Mouse (Mus musculus) T-helper 2 cell (primary cell): Measurements from ENCODE around the gene 2010315B03Rik.

Experiments used
- in situ Hi-C: fragments of 300-600 bp; cut with MboI, MseI; formaldehyde crosslinking; loops from one replicate; pipeline ENCODE4 v1.15.1; 2025; ENCODE audit warnings: high pct_unique_total_duplicates

The 2010315B03Rik gene

DNA sequence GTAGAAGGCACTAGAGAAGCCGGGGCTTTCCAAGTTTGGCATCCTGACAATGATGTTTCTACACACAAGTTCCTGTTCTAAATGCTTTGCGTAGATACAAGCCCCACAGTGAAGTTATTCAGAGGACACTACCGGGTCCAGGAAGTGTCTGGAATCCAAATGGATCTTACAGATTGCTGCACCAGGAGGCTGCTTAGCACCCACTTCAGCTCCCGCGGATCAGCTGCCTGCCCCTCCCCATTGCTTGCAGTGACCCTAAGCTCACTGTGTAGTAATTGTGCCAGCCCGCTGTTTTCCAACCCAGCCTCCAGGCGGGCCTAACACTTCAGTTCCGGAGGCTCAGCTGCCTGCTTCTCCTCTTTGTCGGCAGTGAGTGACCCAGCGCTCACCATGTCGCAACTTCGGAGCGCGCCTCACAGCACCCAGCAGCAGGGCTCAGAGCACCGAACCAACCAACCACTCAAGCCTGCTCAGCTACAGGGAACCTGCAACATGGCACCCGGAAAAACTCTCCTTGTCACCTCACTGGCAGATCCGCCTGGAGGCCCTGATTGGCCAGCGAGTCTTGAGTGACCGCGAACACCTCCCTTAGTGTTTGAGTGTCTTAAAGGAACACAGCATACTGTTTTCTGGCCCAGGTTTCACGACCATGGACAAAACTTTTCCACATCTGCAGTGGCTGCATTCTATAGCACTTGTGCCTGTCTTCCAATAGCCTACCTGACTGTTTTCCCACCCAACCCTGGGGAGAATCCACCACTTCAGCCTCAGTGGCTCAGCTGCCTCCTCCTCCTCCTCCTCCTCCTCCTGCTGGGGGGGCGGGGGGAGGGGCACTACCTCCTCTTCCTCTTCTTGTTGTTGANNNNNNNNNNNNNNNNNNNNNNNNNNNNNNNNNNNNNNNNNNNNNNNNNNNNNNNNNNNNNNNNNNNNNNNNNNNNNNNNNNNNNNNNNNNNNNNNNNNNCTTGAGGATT is at the start of gene 2010315B03Rik:
Gene 2010315B03Rik (minus strand): TSS at position 526 of the 972 bp plus-strand sequence.
- in situ Hi-C loops = no loop called here

DNA sequence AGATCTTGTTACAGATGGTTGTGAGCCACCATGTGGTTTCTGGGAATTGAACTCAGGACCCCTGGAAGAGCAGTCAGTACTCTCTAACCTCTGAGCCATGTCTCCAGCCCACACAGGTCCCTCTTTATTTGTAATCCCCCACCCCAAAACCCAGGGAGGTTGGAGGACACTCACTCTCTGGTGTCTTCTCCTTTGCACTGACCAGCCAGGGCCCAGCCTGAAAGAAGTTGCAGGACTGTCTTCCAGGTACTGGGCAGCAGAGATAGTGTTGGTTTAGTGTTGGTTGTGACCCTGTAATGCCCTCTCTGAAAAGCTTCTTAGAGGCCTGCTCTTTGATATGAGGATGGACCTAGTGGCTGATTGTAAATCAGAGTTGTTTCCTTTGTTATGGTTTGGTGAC is 994 bp downstream of the 2010315B03Rik start:
- in situ Hi-C loops = no loop called here

DNA sequence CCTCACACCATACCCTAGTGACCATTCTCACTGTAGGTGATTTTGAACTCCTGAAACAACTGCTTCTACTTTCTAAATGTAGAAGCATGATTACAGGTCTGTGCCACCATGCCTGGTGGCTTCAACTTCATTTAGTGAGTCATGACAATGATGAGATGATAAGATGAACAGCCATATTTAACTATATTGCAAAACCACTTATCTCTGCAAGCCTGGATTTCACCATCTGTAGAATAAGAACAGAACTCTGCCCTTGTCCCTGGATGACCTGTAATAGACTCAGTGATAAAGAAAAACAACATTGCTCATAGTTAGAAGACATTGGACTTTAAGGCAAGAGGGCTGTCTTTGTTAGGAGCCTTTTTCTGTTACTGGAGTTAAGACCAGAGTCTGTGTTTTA is 24.2 kb downstream of the 2010315B03Rik start:
- in situ Hi-C loops = no loop called here

DNA sequence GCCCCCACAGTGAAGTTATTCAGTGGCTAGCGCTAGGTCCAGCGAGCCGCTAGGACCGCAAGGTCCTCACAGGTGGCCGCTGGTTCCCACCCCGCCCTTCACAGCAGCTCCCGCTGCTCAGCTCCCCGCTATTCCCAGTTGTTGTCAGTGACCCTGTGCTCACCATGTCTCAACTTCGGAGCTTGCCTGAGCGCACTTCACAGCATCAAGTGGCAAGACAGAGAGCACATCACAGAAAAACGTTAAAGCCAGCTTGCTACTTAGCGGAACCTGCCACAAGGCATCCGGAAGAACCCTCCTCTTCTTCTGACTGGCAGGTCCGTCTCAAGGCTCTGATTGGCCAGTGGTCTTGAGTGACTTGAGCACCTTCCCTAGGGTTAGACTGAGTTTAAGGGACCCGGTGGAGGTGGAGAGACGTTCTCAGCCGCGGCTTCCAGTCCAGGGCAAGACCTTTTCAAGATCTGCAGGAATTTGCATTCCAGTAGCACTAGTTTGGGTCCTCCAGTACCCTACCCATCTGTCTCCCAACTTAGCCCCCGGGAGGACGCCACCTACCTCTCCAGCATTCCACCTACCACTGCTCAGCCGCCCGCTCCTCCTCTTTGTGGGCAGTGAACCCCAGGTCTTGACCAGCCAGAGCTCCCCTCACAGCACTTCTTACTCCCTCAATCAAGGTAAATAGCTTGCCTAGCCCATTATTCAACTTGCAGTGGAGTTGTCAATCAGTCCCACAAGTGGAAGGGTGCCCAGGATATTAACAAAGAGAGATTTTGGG is 30.4 kb downstream of the 2010315B03Rik start:
- in situ Hi-C loops = no loop called here

DNA sequence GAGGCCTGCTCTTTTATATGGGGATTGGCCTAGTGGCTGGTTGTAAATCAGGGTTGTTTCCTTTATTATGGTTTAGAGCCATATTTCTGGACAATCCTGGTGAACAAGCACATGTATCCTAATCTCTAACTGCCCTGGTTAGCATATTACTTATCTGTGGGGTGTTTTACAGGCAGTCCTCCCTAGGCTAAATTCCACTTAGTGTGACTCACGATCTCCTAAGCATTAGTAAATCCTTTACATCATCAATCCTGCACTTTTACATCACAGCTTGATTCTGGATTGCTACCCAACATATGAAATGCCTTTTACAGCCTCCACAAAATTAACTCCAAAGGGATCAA is 31.1 kb downstream of the 2010315B03Rik start:
- in situ Hi-C loops = no loop called here

DNA sequence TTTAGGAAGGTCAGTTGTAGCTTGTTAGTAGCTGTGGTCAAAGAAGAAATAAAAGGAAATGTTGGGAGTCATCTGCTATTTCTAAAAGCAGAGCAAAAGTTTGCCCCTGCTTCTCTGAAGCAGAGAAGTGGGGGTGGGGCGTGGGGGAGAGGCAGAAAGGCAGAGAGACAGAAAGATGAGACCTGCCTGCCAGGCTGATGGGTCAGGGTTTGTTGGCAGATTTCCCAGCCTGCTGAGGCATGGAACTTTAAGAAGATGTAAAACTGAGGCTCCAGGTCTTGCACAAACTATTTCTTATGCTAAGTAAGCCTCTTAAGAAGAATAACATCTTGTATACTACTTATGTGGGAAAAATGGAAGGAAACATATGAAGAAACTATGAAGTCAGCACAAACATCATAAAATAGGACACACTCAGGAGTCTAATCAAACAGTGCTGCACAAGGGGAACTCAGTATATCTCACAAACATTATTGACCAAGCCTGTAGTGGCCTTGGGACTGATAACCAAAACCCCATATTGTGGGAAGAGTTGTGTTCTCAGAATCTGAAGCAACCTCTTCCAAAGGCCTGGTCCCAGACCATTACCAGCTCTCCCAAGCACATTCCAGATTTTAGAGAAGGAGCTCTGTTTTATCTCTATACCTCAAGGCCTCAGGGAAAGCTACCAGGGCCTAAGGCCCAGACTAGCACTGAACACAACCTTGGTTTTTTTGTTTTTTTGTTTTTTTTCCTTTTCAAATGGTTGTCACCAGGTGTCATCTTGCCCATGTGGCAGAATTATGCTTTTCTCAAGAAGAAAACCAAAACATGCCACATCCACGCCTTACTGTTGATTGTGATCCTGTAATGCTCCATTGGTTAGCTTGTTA is 31.7 kb downstream of the 2010315B03Rik start:
- in situ Hi-C loops = no loop called here

DNA sequence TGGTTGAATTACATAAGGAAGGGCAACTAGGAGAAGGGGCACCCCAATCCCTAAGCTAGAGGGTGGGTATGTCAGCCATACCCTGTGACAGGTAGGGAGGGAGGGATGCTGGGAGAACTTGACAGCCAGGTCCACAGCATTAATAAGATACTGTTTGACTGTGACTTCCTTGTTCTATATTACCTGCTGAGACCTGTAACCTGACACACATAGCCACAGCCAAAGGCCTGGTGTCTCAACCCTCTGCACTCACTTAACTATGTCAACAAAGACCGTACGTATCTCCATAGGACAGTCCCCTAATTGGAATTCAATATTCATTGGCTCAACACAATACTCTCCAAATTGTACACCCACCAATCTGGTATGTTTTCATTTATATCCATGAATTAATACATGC is 33.2 kb downstream of the 2010315B03Rik start:
- in situ Hi-C loops = loop anchor here (10.0 kb wide), 1 partner anchor 46 kb away; no protein-coding TSS in a partner anchor

DNA sequence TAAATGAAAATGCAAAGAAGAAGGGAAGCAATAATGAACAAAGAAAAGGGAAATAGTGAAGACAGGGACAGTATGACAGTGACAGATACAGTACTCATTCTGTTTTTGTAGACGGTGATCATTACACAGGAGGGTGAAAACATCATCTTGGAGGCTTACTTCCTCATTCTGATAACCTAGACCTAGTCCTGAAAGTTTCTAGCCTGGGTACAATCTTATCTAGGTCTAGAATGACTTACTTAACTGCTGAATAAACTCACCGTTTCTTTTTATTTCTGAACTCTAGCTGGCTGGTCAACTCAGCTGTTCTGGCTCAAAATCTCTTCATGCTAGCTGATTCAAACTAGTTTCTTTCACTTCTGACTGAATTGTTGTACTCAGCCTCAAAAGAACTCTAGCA is 37.4 kb downstream of the 2010315B03Rik start:
- in situ Hi-C loops = loop anchor here (10.0 kb wide), 1 partner anchor 50 kb away; no protein-coding TSS in a partner anchor

DNA sequence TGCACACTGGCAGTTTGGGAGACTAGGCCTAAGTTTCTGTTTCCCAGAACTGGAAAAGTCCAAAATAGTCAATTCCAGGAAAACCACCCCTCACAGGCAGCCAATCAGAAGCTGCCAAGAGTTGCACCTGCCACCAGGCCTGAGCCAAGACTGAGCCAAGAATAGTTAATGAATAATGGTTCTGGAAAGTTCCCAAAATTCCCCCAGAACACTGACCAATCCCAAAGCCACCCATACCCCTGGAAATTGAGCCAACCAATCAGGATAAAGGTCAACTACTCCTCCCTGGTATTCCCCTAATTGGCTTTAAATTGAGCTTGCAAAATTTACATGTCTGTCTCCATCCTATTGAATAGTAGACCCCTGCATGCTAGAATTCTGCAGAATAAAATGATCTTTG is 39.3 kb downstream of the 2010315B03Rik start:
- in situ Hi-C loops = loop anchor here (10.0 kb wide), 1 partner anchor 52 kb away; no protein-coding TSS in a partner anchor

DNA sequence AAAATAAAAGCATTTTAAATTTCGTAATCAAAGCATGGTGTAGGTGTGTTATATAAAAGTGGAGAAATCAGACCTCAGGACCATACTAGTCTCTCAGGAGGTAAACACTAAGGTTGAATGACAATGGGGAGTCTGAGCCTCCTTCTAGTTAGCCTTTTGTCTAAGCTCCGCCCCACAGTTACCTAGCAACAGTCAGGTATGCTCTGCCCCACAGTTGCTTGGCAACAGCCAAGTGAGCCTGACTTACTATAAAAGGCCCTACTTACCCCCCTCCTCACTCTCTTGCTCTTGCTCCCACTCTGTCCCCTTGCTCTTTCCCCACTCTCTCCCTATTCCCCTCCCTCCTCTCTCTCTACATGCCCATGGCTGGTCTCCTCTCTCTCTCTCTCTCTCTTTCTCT is 44.6 kb downstream of the 2010315B03Rik start:
- in situ Hi-C loops = loop anchor here (5.0 kb wide), 1 partner anchor 111 kb away; no protein-coding TSS in a partner anchor

DNA sequence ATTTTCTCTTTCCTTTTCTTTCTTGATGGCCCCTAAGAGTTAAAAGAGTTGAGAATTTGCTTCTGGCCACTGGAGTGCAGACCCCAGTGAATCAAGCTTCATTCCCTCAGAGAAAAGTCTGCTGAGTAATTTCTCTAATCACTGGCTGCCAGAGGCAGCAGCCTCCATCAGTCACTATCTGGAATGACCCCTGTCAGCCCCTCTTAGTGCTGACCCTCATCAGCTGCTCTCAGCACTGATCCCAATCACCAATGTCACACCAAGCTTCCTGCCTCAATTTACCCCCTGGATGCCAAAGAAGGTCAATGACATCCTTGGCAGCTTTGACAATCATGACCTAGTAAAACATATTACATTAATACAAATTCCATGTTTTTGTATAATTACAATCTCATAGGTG is 45.0 kb downstream of the 2010315B03Rik start:
- in situ Hi-C loops = loop anchor here (5.0 kb wide), 1 partner anchor 110 kb away; no protein-coding TSS in a partner anchor

DNA sequence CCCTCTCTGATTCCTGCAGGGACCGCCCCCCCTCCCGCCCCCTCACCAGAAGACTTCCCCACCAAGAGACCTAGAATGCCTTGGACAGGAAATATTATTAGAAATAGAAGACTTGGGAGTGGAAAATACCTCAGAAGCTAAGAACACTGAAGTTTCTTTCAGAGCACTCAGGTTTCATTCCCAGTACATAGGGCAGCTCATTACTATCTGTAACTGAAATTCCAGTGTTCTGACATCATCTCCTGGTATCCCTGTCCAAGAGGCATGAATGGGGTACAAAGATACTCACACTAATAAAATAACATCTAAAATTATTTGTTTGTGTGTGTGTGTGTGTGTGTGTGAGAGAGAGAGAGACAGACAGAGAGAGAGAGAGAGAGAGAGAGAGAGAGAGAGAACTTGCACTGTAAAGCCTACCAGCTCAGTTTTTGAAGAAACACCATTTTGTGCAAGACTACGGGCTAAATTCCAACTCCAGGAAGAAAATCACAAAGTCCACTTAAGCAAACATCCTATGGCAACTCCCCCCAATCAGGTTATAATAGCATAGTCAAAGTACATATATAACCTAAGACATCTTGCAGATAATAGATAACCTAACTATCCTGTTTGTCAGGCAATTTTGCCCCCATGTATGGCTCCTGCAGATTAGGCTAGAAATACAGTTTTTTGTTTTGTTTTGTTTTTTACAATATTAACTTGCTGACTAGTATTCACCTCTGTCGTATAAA is 49.3 kb downstream of the 2010315B03Rik start:
- in situ Hi-C loops = no loop called here

DNA sequence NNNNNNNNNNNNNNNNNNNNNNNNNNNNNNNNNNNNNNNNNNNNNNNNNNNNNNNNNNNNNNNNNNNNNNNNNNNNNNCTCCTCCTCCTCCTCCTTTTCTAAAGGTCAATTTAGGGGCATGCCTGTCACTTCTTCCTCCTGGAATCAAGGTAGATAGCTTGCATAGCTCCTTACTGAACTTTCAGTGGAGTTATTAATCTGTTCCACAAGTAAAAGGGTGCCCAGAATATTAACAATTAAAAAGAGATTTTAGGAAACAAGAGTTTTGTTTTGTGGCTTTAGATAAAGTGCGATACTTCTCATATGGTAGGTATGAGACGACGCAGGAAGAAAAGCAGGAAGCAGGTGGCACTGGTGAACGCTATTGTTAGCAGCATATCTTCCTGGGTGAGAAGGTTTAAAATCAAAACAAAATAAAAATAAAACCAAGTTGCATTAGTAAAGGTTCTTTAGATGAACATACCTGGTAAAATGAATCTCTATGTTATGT is 54.4 kb downstream of the 2010315B03Rik start:
- in situ Hi-C loops = loop anchor here (5.0 to 10.0 kb wide), 5 partner anchors 49 to 391 kb away; no protein-coding TSS in a partner anchor

DNA sequence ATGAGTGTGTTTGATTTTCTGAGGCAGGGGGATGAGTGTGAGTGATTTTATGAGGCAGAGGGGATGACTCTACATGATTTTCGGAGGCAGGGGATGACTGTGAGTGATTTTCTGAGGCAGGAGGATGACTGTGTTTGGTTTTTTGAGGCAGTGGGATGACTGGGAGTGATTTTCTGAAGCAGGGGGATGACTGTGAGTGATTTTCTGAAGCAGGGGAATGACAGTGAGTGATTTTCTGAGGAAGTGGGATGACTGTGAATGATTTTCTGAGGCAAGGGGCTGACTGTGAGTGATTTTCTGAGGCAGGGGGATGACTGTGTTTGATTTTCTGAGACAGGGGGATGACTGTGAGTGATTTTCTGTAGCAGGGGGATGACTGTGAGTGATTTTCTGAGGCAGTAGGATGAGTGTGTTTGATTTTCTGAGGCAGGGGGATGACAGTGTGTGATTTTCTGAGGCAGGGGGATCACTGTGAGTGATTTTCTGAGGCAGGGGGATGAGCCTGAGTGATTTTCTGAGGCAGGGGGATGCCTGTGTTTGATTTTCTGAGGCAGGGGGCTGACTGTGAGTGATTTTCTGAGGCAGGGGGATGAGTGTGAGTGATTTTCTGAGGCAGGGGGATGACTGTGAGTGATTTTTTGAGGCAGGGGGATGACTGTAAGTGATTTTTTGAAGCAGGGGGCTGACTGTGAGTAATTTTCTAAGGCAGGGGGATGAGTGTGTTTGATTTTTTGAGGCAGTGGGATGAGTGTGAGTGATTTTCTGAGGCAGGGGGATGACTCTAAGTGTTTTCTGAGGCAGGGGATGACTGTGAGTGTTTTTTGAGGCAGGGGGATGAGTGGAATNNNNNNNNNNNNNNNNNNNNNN is 55.1 kb downstream of the 2010315B03Rik start:
- in situ Hi-C loops = loop anchor here (5.0 to 10.0 kb wide), 5 partner anchors 50 to 390 kb away; no protein-coding TSS in a partner anchor

DNA sequence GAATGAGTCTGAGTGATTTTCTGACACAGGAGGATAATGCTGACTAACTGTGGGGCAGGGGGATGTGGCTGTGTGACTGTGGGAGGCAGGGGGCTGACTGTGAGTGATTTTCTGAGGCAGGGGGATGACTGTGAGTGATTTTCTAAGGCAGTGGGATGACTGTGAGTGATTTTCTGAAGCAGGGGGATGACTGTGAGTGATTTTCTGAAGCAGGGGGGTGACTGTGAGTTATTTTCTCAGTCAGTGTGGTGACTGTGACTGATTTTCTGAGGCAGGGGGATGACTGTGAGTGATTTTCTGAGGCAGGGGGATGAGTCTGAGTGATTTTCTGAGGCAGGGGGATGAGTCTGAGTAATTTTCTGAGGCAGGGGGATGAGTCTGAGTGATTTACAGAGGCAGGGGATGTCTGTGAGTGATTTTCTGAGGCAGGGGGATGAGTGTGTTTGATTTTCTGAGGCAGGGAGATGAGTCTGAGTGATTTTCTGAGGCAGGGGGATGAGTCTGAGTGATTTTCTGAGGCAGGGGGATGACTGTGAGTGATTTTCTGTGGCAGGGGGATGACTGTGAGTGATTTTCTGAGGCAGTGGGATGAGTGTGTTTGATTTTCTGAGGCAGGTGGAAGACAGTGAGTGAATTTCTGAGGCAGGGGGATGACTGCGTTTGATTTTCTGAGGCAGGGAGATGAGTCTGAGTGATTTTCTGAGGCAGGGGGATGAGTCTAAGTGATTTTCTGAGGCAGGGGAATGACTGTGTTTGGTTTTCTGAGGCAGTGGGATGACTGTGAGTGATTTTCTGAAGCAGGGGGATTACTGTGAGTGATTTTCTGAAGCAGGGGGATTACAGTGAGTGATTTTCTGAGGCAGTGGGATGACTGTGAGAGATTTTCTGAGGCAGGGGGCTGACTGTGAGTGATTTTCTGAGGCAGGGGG is 56.0 kb downstream of the 2010315B03Rik start:
- in situ Hi-C loops = loop anchor here (5.0 to 10.0 kb wide), 5 partner anchors 51 to 389 kb away; no protein-coding TSS in a partner anchor

DNA sequence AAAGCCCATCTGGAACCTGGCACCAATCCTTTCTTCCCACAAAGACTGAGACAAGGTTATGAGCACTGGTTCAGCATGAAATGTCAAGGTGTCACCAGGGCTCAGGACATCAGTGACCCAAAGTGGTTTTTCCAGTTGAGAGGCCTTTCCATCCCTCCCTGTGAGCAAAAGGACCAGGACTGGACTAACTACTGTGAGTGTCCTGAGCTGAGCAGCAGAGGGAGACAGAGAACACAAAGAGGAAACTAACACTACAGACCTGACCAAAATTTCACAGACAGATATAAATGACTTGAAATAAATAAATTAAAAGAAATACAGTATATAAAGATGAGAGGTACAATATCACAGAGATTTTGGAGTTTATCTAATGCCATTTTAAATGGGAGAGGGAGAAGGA is 61.1 kb downstream of the 2010315B03Rik start:
- in situ Hi-C loops = loop anchor here (10.0 kb wide), 1 partner anchor 123 kb away; no protein-coding TSS in a partner anchor
